Mouse (Mus musculus) heart, postnatal 0 days (tissue): ENCODE results near the gene Taf12. TPM values are rescaled to one million over a fixed set of nuclear protein-coding genes. Genes with fewer than 3 reads are reported as not detected.

Experiments
- ATAC-seq: fragments of 200-750 bp; cut with Nextera tagmentation; 2 replicates; pipeline ENCODE4 v1.8.0; 2017; ENCODE audit warnings: low read depth, moderate number of reproducible peaks, moderate library complexity; ENCODE audit not compliant: insufficient read depth
- DNase-seq: peaks from one replicate; pipeline ENCODE4 v3.0.0-alpha.2; 2016; ENCODE audit warnings: low spot score
- H3K27ac ChIP-seq: fragments of 300-500 bp; sonication (generic); 2 replicates; pipeline ENCODE4 v1.5.1; 2014; ENCODE audit warnings: low read depth, mild to moderate bottlenecking
- H3K27me3 ChIP-seq: fragments of 300-500 bp; sonication (generic); 2 replicates; pipeline ENCODE4 v1.6.1; 2014; ENCODE audit warnings: low read length, mixed read lengths; ENCODE audit not compliant: control insufficient read depth, insufficient read depth
- H3K36me3 ChIP-seq: fragments of 300-500 bp; sonication (generic); replicated peaks from 2 replicates; pipeline ENCODE4 v1.6.1; 2014; ENCODE audit warnings: low read length, mixed read lengths; ENCODE audit not compliant: control insufficient read depth, insufficient read depth
- H3K4me1 ChIP-seq: fragments of 300-500 bp; sonication (generic); 2 replicates; pipeline ENCODE4 v1.6.1; 2014; ENCODE audit warnings: antibody characterized with exemption; ENCODE audit not compliant: control insufficient read depth, insufficient read depth
- H3K4me2 ChIP-seq: fragments of 300-500 bp; sonication (generic); 2 replicates; pipeline ENCODE4 v1.6.1; 2014; ENCODE audit warnings: low read depth, mild to moderate bottlenecking, low read length, moderate library complexity
- H3K4me3 ChIP-seq: fragments of 300-500 bp; sonication (generic); 2 replicates; pipeline ENCODE4 v1.5.1; 2014; ENCODE audit warnings: low read depth, low read length
- H3K9ac ChIP-seq: fragments of 300-500 bp; sonication (generic); replicated peaks from 2 replicates; pipeline ENCODE4 v1.6.1; 2014; ENCODE audit warnings: low read depth, low read length, mixed read lengths
- H3K9me3 ChIP-seq: fragments of 300-500 bp; sonication (generic); replicated peaks from 2 replicates; pipeline ENCODE4 v1.6.1; 2016; ENCODE audit warnings: low read length; ENCODE audit not compliant: control insufficient read depth
- CTCF ChIP-seq: IDR thresholded peaks from 2 replicates; pipeline ENCODE4 v1.5.1; 2016; ENCODE audit warnings: antibody characterized with exemption, control low read depth, low read depth
- EP300 ChIP-seq: IDR thresholded peaks from 2 replicates; pipeline ENCODE4 v1.6.1; 2016; ENCODE audit warnings: antibody characterized with exemption, low read depth
- WGBS: fragments of 180-500 bp; shearing (Covaris S2); extraction: QIAGEN DNeasy Blood & Tissue Kit; methylation state at CpG from one replicate; pipeline ENCODE4 v1.1.7; 2014; 5-methylcytosine and 5-hydroxymethylcytosine counted together
- polyA plus RNA-seq: library from polyadenylated mRNA; unstranded; fragments of >200 nt; fragmentation: Nextera tagmentation; extraction: Ambion mirVana; gene quantifications from 2 replicates; pipeline ENCODE4 v1.2.1, GENCODE M21; 2015
- total RNA-seq: library from RNA; depleted of rRNA; stranded (reverse); fragments of >200 nt; gene quantifications from 2 replicates; pipeline ENCODE4 v1.2.3, GENCODE M21; 2014; ENCODE audit warnings: low replicate concordance

Gene Taf12
- total and polyA plus RNA-seq, 2 experiments from 2014 or later: 8.4 to 30.5 TPM

- TF ChIP-seq CTCF (no peak), EP300 (no peak)
- no peak overlapping the region for H3K4me2 ChIP-seq
- H3K27ac ChIP-seq: peak overlapping the region; percentile 16; the same call in 1 of the 2 replicates
- WGBS: 86% methylated on average over 3 of the region's 3 CpGs
- H3K27me3 ChIP-seq: no peaks in the 10 kb centered on the region
- no peaks in the 10 kb centered on the region for H3K9me3 ChIP-seq
- ATAC-seq: no peak
- no peak overlapping the region for H3K4me3 ChIP-seq
- DNase-seq: no peak
- peaks cover 63% of the 10 kb centered on the region for H3K36me3 ChIP-seq
- H3K9ac ChIP-seq: no peak overlapping the region
- H3K4me1 ChIP-seq: peaks cover 5% of the 10 kb centered on the region; the same call in 1 of the 2 replicates
Observed at GRCm38 (mm10) chr4:132245643-132246042, 28.5 kb upstream of the Taf12 start.

- ATAC-seq (no peak; the same call in 1 of the 2 replicates), DNase-seq (no peak)
- Histone ChIP-seq H3K9ac (no peak overlapping the region), H3K4me3 (no peak overlapping the region), H3K4me1 (peaks cover 5% of the 10 kb centered on the region; the same call in 1 of the 2 replicates), H3K4me2 (no peak overlapping the region), H3K27me3 (no peaks in the 10 kb centered on the region), H3K36me3 (peaks cover 56% of the 10 kb centered on the region), H3K9me3 (no peaks in the 10 kb centered on the region), H3K27ac (peak overlapping the region; percentile 47)
- no peak for TF ChIP-seq EP300
- TF ChIP-seq CTCF: no peak
- WGBS: 67% methylated on average over 5 of the region's 5 CpGs
Observed at GRCm38 (mm10) chr4:132247451-132247997, 26.7 kb upstream of the Taf12 start.

GRCm38 (mm10) chr4:132251596-132251995, 22.6 kb upstream of the Taf12 start:
- H3K4me1 ChIP-seq: peaks cover 10% of the 10 kb centered on the region; the same call in 1 of the 2 replicates
- no peak overlapping the region for H3K4me2 ChIP-seq
- DNase-seq (no peak), ATAC-seq (no peak)
- H3K36me3 ChIP-seq: peaks cover 32% of the 10 kb centered on the region
- no peaks in the 10 kb centered on the region for H3K27me3 ChIP-seq
- H3K9ac ChIP-seq: no peak overlapping the region
- H3K4me3 ChIP-seq: no peak overlapping the region
- no peaks in the 10 kb centered on the region for H3K9me3 ChIP-seq
- TF ChIP-seq CTCF: no peak
- no peak for TF ChIP-seq EP300
- H3K27ac ChIP-seq: no peak overlapping the region
- 80% methylated on average over 9 of the region's 9 CpGs for WGBS

GRCm38 (mm10) chr4:132253128-132253527, 21.0 kb upstream of the Taf12 start:
- Histone ChIP-seq H3K27ac (no peak overlapping the region), H3K36me3 (peaks cover 30% of the 10 kb centered on the region), H3K4me2 (no peak overlapping the region), H3K27me3 (no peaks in the 10 kb centered on the region), H3K9me3 (no peaks in the 10 kb centered on the region), H3K4me3 (no peak overlapping the region), H3K9ac (no peak overlapping the region), H3K4me1 (peaks cover 5% of the 10 kb centered on the region; the same call in 1 of the 2 replicates)
- no peak for TF ChIP-seq CTCF
- TF ChIP-seq EP300: no peak
- 75% methylated on average over 8 of the region's 8 CpGs for WGBS
- no peak for ATAC-seq
- no peak for DNase-seq

GRCm38 (mm10) chr4:132253622-132254021, 20.6 kb upstream of the Taf12 start:
- TF ChIP-seq EP300 (no peak), CTCF (no peak)
- DNase-seq (no peak), ATAC-seq (no peak)
- Histone ChIP-seq H3K9me3 (no peaks in the 10 kb centered on the region), H3K4me3 (no peak overlapping the region), H3K27me3 (no peaks in the 10 kb centered on the region), H3K4me2 (no peak overlapping the region), H3K4me1 (peaks cover 8% of the 10 kb centered on the region), H3K9ac (no peak overlapping the region), H3K36me3 (peaks cover 28% of the 10 kb centered on the region), H3K27ac (peak overlapping the region; percentile 59)
- WGBS: 34% methylated on average over 2 of the region's 2 CpGs

- Histone ChIP-seq H3K36me3 (peaks cover 16% of the 10 kb centered on the region), H3K4me2 (no peak overlapping the region), H3K27ac (no peak overlapping the region), H3K4me1 (peaks cover 14% of the 10 kb centered on the region), H3K4me3 (no peak overlapping the region), H3K9ac (no peak overlapping the region), H3K9me3 (no peaks in the 10 kb centered on the region), H3K27me3 (no peaks in the 10 kb centered on the region)
- ATAC-seq (no peak), DNase-seq (no peak)
- WGBS: 84% methylated on average over 3 of the region's 3 CpGs
- TF ChIP-seq EP300 (no peak), CTCF (no peak)
Observed at GRCm38 (mm10) chr4:132254986-132255385, 19.2 kb upstream of the Taf12 start.
